Mouse (Mus musculus) left cerebral cortex, adult 2 months (tissue): ENCODE measurements at regions not wholly inside any gene's neighbourhood (a gene's known extent, or its start where the extent isn't known, plus 50 kb on each side); places are given as distances from the start of the nearest gene placed in this dataset.

Experiments used
- DNase-seq, 2 experiments: peaks; one replicate each; pipeline ENCODE4 v3.0.0; 2021 to 2022; ENCODE audit warnings: low spot score in 2 of 2, mixed read lengths in 1 of 2; ENCODE audit errors: extremely low spot score in 1 of 2
- H3K27ac ChIP-seq: fragments of 200-600 bp; 2 replicates; pipeline ENCODE4 v1.8.1; 2022
- H3K4me3 ChIP-seq: fragments of 200-600 bp; 2 replicates; pipeline ENCODE4 v1.8.1; 2022
- CTCF ChIP-seq: fragments of 200-600 bp; IDR thresholded peaks from 2 replicates; pipeline ENCODE4 v1.8.1; 2022; ENCODE audit warnings: antibody characterized with exemption, mild to moderate bottlenecking, moderate library complexity
- intact Hi-C: fragments of 180-260 bp; cut with DNase I; formaldehyde crosslinking; loops from one replicate; pipeline ENCODE4 v1.15.1; 2025

- Histone ChIP-seq H3K27ac (no peak overlapping the region), H3K4me3 (no peak overlapping the region)
- intact Hi-C loops = no loop called here
- TF ChIP-seq CTCF = no peak
- DNase-seq = no peak
These were observed 184.0 kb upstream of the Cited2 start for GRCm38 (mm10) chr10:17538944-17539533.

GRCm38 (mm10) chr10:17540404-17541375 lies 182.3 kb upstream of the Cited2 start:
- H3K4me3 ChIP-seq = no peak overlapping the region
- intact Hi-C loops = no loop called here

GRCm38 (mm10) chr10:17542104-17542846 lies 180.7 kb upstream of the Cited2 start:
- Histone ChIP-seq H3K27ac (no peak overlapping the region), H3K4me3 (no peak overlapping the region)
- TF ChIP-seq CTCF = no peak
- no peak for DNase-seq
- intact Hi-C loops = no loop called here

More at GRCm38 (mm10) chr10:17540404-17541375, 182.3 kb upstream of the Cited2 start:
- DNase-seq = no peak
- H3K27ac ChIP-seq = no peak overlapping the region
- TF ChIP-seq CTCF = no peak

GRCm38 (mm10) chr10:17542847-17543421 lies 180.1 kb upstream of the Cited2 start:
- Histone ChIP-seq H3K27ac (no peak overlapping the region), H3K4me3 (no peak overlapping the region)
- no peak for TF ChIP-seq CTCF
- no peak for DNase-seq
- intact Hi-C loops = no loop called here

- H3K4me3 ChIP-seq = no peak overlapping the region
- TF ChIP-seq CTCF = no peak
- H3K27ac ChIP-seq = no peak overlapping the region
- no peak for DNase-seq
- intact Hi-C loops = no loop called here
These were observed 177.7 kb upstream of the Cited2 start for GRCm38 (mm10) chr10:17545291-17545690.

GRCm38 (mm10) chr10:17547986-17548385 lies 175.0 kb upstream of the Cited2 start:
- DNase-seq = no peak

GRCm38 (mm10) chr10:17548629-17549580 lies 174.1 kb upstream of the Cited2 start:
- no peak for DNase-seq
- no peak overlapping the region for H3K27ac ChIP-seq
- intact Hi-C loops = no loop called here
- no peak overlapping the region for H3K4me3 ChIP-seq
- no peak for TF ChIP-seq CTCF

More at GRCm38 (mm10) chr10:17547986-17548385, 175.0 kb upstream of the Cited2 start:
- intact Hi-C loops = no loop called here
- TF ChIP-seq CTCF = no peak
- Histone ChIP-seq H3K4me3 (no peak overlapping the region), H3K27ac (no peak overlapping the region)

- no peak for DNase-seq
- H3K4me3 ChIP-seq = no peak overlapping the region
- no peak overlapping the region for H3K27ac ChIP-seq
- intact Hi-C loops = no loop called here
- TF ChIP-seq CTCF = no peak
These were observed 173.0 kb upstream of the Cited2 start for GRCm38 (mm10) chr10:17549711-17550637.

GRCm38 (mm10) chr10:17550638-17551013 lies 172.4 kb upstream of the Cited2 start:
- intact Hi-C loops = no loop called here
- no peak for DNase-seq
- H3K4me3 ChIP-seq = no peak overlapping the region
- no peak overlapping the region for H3K27ac ChIP-seq
- no peak for TF ChIP-seq CTCF

GRCm38 (mm10) chr10:17551869-17552268 lies 171.1 kb upstream of the Cited2 start:
- Histone ChIP-seq H3K27ac (no peak overlapping the region), H3K4me3 (no peak overlapping the region)
- intact Hi-C loops = no loop called here
- TF ChIP-seq CTCF = no peak
- no peak for DNase-seq
